Mouse (Mus musculus) right cerebral cortex, adult 2 months (tissue): Measurements from ENCODE around the gene Dmrtc1c1.
"Not testable (repeated sequence)": the region's sequence is repeated elsewhere in the genome, so short reads cannot be mapped to it uniquely, and the experiment has no call there.

Source experiments
- DNase-seq, 2 experiments: peaks; one replicate each; pipeline ENCODE4 v3.0.0; 2021 to 2022; ENCODE audit warnings: low spot score in 2 of 2

Dmrtc1c1 gene

GRCm38 (mm10) chrX:102802663-102803062, at the start of gene Dmrtc1c1:
Gene Dmrtc1c1 (plus strand): TSS chrX:102802963.
- not testable (repeated sequence) for DNase-seq

GRCm38 (mm10) chrX:102765878-102766277, 36.9 kb upstream of the Dmrtc1c1 start:
- DNase-seq: no peak

GRCm38 (mm10) chrX:102812311-102812710, 9.5 kb downstream of the Dmrtc1c1 start:
- DNase-seq: no peak

- not testable (repeated sequence) for DNase-seq
Measured at GRCm38 (mm10) chrX:102854516-102854915, 51.8 kb downstream of the Dmrtc1c1 start, which contains the start of gene Dmrtc1c2. Gene Dmrtc1c2 (minus strand): TSS chrX:102854616.
